In the genomic region with DNA sequence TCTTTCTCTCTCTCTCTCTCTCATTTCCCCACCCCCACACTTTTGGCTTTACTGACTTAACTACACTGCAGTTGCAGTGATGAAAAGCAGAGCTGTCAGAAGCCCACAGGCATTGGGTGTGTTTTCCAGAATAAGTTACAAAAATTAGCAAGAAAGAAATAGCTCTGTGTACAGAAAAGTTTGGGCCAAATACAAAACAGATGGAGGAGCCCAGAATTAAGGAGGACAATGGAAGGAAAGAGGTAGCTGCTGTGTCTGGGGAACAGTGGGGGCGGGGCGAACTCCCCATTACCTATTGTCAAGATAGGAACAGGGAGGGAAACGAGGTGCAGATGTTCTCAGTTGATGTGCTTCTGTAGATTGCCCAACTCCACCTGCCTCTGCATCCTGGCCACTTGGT, we compare ENCODE assay signal across 20 mouse cellular contexts.
DNase-seq lines count a peak whose midpoint lies in the region; ATAC-seq lines count a peak whose summit lies in the region.
"Had no signal": no experiment of that assay in that cellular context is flagged by ENCODE, and none has a peak within 500 bp of the region (broad histone marks: within the 10 kb centered on the region; RNA-seq: fewer than 3 reads in every experiment).

No protein-coding gene starts in this region.

- intact Hi-C loops in left cerebral cortex, postnatal 14 days (cut with DNase I): no loop called here

- no peaks in the 10 kb centered on the region for H3K36me3 ChIP-seq in embryonic facial prominence, embryonic 10.5 days (replicated peaks)
- H3K36me3 ChIP-seq in embryonic facial prominence, embryonic 15.5 days: no peaks in the 10 kb centered on the region
- H3K36me3 ChIP-seq in forebrain, embryonic 13.5 days (ENCODE audit: poor library complexity, severe bottlenecking): no peaks in the 10 kb centered on the region
- H3K36me3 ChIP-seq: embryonic facial prominence, embryonic 13.5 days; forebrain, embryonic 10.5 days; forebrain, embryonic 15.5 days; heart, embryonic 12.5 days; hindbrain, embryonic 15.5 days had no signal

- H3K4me1 ChIP-seq in embryonic facial prominence, embryonic 10.5 days: peaks cover 6% of the 10 kb centered on the region; the same call in 1 of the 2 replicates
- peaks cover 5% of the 10 kb centered on the region; the same call in 1 of the 2 replicates for H3K4me1 ChIP-seq in embryonic facial prominence, embryonic 15.5 days
- no peaks in the 10 kb centered on the region for H3K4me1 ChIP-seq in forebrain, embryonic 13.5 days
- H3K4me1 ChIP-seq: forebrain, embryonic 10.5 days; forebrain, embryonic 15.5 days; heart, embryonic 12.5 days; hindbrain, embryonic 15.5 days had no signal

- ATAC-seq in embryonic facial prominence, embryonic 15.5 days (ENCODE audit: insufficient number of reproducible peaks, low FRiP score, low TSS enrichment, low read depth): peak; percentile 70
- no peak for ATAC-seq in forebrain, embryonic 13.5 days
- ATAC-seq: forebrain, embryonic 15.5 days; intestine, embryonic 16.5 days had no signal

- 65% methylated on average over 3 of the region's 3 CpGs for WGBS in embryonic facial prominence, embryonic 10.5 days
- WGBS in embryonic facial prominence, embryonic 15.5 days: 42% methylated on average over 3 of the region's 3 CpGs
- 48% methylated on average over 3 of the region's 3 CpGs for WGBS in forebrain, embryonic 13.5 days

- H3K9me3 ChIP-seq in embryonic facial prominence, embryonic 10.5 days: no peaks in the 10 kb centered on the region
- H3K9me3 ChIP-seq in embryonic facial prominence, embryonic 15.5 days (replicated peaks): no peaks in the 10 kb centered on the region
- 0 out of 2 replicates have a peak, but pooled peaks cover 3% of the 10 kb centered on the region for H3K9me3 ChIP-seq in forebrain, embryonic 13.5 days (replicated peaks)
- H3K9me3 ChIP-seq: forebrain, embryonic 10.5 days; forebrain, embryonic 15.5 days; heart, embryonic 12.5 days; hindbrain, embryonic 15.5 days had no signal

- no peak overlapping the region for H3K9ac ChIP-seq in embryonic facial prominence, embryonic 15.5 days
- H3K9ac ChIP-seq in forebrain, embryonic 13.5 days: no peak overlapping the region
- H3K9ac ChIP-seq: embryonic facial prominence, embryonic 13.5 days; forebrain, embryonic 15.5 days; heart, embryonic 12.5 days; hindbrain, embryonic 15.5 days had no signal

- no peaks in the 10 kb centered on the region for H3K27me3 ChIP-seq in embryonic facial prominence, embryonic 10.5 days (replicated peaks; ENCODE audit: low read depth, poor library complexity, severe bottlenecking)
- H3K27me3 ChIP-seq in embryonic facial prominence, embryonic 15.5 days: no peaks in the 10 kb centered on the region
- H3K27me3 ChIP-seq in forebrain, embryonic 13.5 days: no peaks in the 10 kb centered on the region
- H3K27me3 ChIP-seq: CH12.LX; embryonic facial prominence, embryonic 13.5 days; forebrain, embryonic 15.5 days; heart, embryonic 12.5 days; hindbrain, embryonic 15.5 days had no signal

- DNase-seq in left cerebral cortex, postnatal 14 days (ENCODE audit: low spot score in 2 of 2): peak; percentile 22 to 31
- DNase-seq in left cerebral cortex, adult 18-20 months (ENCODE audit: low spot score in 2 of 2): no peak
- peak; percentile 47 for DNase-seq in embryonic facial prominence, embryonic 10.5 days (ENCODE audit: low spot score)
- DNase-seq in natural killer cell, adult 2 months (ENCODE audit: low spot score in 2 of 2): no peak
- no peak for DNase-seq in lung, postnatal 4 days
- DNase-seq: adrenal gland, adult 2 months; adrenal gland, postnatal 25 days; cerebellum, adult 2 months; gastrocnemius, adult 2 months; gastrocnemius, postnatal 25 days had no signal

- H3K27ac ChIP-seq in embryonic facial prominence, embryonic 10.5 days (replicated peaks): no peak overlapping the region
- H3K27ac ChIP-seq in embryonic facial prominence, embryonic 15.5 days (replicated peaks): no peak overlapping the region
- no peak overlapping the region for H3K27ac ChIP-seq in forebrain, embryonic 13.5 days
- H3K27ac ChIP-seq: embryonic facial prominence, embryonic 13.5 days; forebrain, embryonic 10.5 days; forebrain, embryonic 15.5 days; gastrocnemius, adult 2 months; hindbrain, embryonic 15.5 days had no signal

- H3K4me3 ChIP-seq in embryonic facial prominence, embryonic 10.5 days: no peak overlapping the region
- H3K4me3 ChIP-seq in embryonic facial prominence, embryonic 15.5 days (replicated peaks): no peak overlapping the region
- no peak overlapping the region for H3K4me3 ChIP-seq in forebrain, embryonic 13.5 days
- H3K4me3 ChIP-seq: embryonic facial prominence, embryonic 13.5 days; erythroblast, embryonic 14.5 days; forebrain, embryonic 10.5 days; forebrain, embryonic 15.5 days; gastrocnemius, adult 2 months; heart, embryonic 12.5 days; hindbrain, embryonic 15.5 days had no signal

- H3K4me2 ChIP-seq in embryonic facial prominence, embryonic 15.5 days (replicated peaks): no peak overlapping the region
- H3K4me2 ChIP-seq in forebrain, embryonic 13.5 days: no peak overlapping the region
- H3K4me2 ChIP-seq: embryonic facial prominence, embryonic 13.5 days; forebrain, embryonic 15.5 days; heart, embryonic 12.5 days; hindbrain, embryonic 15.5 days had no signal

Comparison
In these comparisons a context has a peak if more than half of its experiments do, and no peak if none do; other contexts are left out.
1. DNase-seq: peak in left cerebral cortex, postnatal 14 days (2 of 2) and embryonic facial prominence, embryonic 10.5 days (single experiment); none in left cerebral cortex, adult 18-20 months (0 of 2), natural killer cell, adult 2 months (0 of 2) and lung, postnatal 4 days (0 of 2).